In genomic region chr17:8264638-8265037, GRCm38 (mm10) we compare ENCODE assay signal across 9 mouse cellular contexts. TPM values are rescaled to one million over a fixed set of nuclear protein-coding genes. Genes with fewer than 3 reads are reported as not detected.
A peak's percentile ranks its signal among the peaks of the same experiment; 100 is the strongest.
DNase-seq lines count a peak whose midpoint lies in the region.
"Had no signal": no experiment of that assay in that cellular context is flagged by ENCODE, and none has a peak within 500 bp of the region (broad histone marks: within the 10 kb centered on the region; RNA-seq: fewer than 3 reads in every experiment).

No protein-coding gene starts in this region.

- peak; percentile 78 for DNase-seq in CD4-positive, CD25-positive, alpha-beta regulatory T cell, adult 2 months (ENCODE audit: low read depth, low spot score)
- peak; percentile 18 to 64 for DNase-seq in adrenal gland, postnatal 36 days
- peak; percentile 81 for DNase-seq in embryo, embryonic 10.5 days (ENCODE audit: low spot score)
- DNase-seq in gastrocnemius, adult 18-20 months (ENCODE audit: low spot score) = peak; percentile 66
- peak; percentile 60 for DNase-seq in kidney, adult 11 months
- peak; percentile 61 to 81 for DNase-seq in left cerebral cortex, adult 9 months (ENCODE audit: low spot score in 2 of 2)
- peak; percentile 57 for DNase-seq in mesoderm, embryonic 11.5 days (ENCODE audit: low read depth, low spot score)
- DNase-seq in skeletal muscle tissue, adult 2 months (ENCODE audit: low read depth, low spot score) = peak; percentile 52

RNA-seq across cellular contexts. Expression of gene Mpc1, which starts 18.1 kb away (rescaled TPM):
- 100 to 1,000 TPM; 391 to 415 TPM for total RNA-seq in adrenal gland, postnatal 36 days (2021)
- 100 to 1,000 TPM; 418 to 491 TPM for total RNA-seq in gastrocnemius, adult 18-20 months (2021)

RNA-seq across cellular contexts. Expression of gene Ccr6, which starts 28.8 kb away (rescaled TPM):
- not detected for total RNA-seq in adrenal gland, postnatal 36 days (2021)
- not detected for total RNA-seq in gastrocnemius, adult 18-20 months (2021)
- total RNA-seq: adrenal gland, adult 18-20 months had no signal

RNA-seq across cellular contexts. Expression of gene Sft2d1, which starts 46.3 kb away (rescaled TPM):
- 10 to 100 TPM; 41.1 to 43.5 TPM for total RNA-seq in adrenal gland, postnatal 36 days (2021)
- 1 to 10 TPM; 6.0 to 7.0 TPM for total RNA-seq in gastrocnemius, adult 18-20 months (2021)

Comparison
In these comparisons a context has a peak if more than half of its experiments do, and no peak if none do; other contexts are left out.
1. Peak in every context shown above with its lines: DNase-seq.
2. RNA of gene Sft2d1, which starts 46.3 kb away (total RNA-seq): 41.1 to 43.5 TPM in adrenal gland, postnatal 36 days; 6.0 to 7.0 TPM in gastrocnemius, adult 18-20 months; every median in the first group is over 4 times any median in the second.